Mouse (Mus musculus) liver, embryonic 14.5 days (tissue): ENCODE measurements around the gene Gtf2h4. TPM values are rescaled to one million over a fixed set of nuclear protein-coding genes. Genes with fewer than 3 reads are reported as not detected.
A peak's percentile ranks its signal among the peaks of the same experiment; 100 is the strongest.

ENCODE experiments used
- ATAC-seq: fragments of 200-750 bp; cut with Nextera tagmentation; 2 replicates; pipeline ENCODE4 v1.8.0; 2017; ENCODE audit warnings: moderate number of reproducible peaks, mild to moderate bottlenecking, moderate library complexity; ENCODE audit not compliant: insufficient read depth
- DNase-seq, 3 experiments: peaks; one replicate each; pipeline ENCODE4 v3.0.0-alpha.2; 2012 to 2013; ENCODE audit warnings: low read depth in 3 of 3, low spot score in 3 of 3
- H3K27ac ChIP-seq: fragments of 300-500 bp; sonication (generic); 2 replicates; pipeline ENCODE4 v1.5.1; 2014; ENCODE audit warnings: moderate library complexity, mild to moderate bottlenecking, control low read depth, inconsistent platforms
- H3K27me3 ChIP-seq: fragments of 300-500 bp; sonication (generic); 2 replicates; pipeline ENCODE4 v1.6.1; 2014; ENCODE audit warnings: mild to moderate bottlenecking, low read length, moderate library complexity; ENCODE audit not compliant: control insufficient read depth, insufficient read depth
- H3K36me3 ChIP-seq: fragments of 300-500 bp; sonication (generic); replicated peaks from 2 replicates; pipeline ENCODE4 v1.6.1; 2014; ENCODE audit warnings: low read depth; ENCODE audit not compliant: control insufficient read depth, insufficient read depth
- H3K4me1 ChIP-seq, 2 experiments: fragments of 200-500 bp in 1 of 2; fragments of 300-500 bp in 1 of 2; sonication (generic) in 1 of 2; replicated peaks; 2 replicates each; pipeline ENCODE4 v1.6.1; 2012 to 2014; ENCODE audit warnings: antibody characterized with exemption in 1 of 2, inconsistent platforms in 1 of 2, low read length in 1 of 2; ENCODE audit not compliant: control insufficient read depth in 2 of 2, insufficient read depth in 2 of 2
- H3K4me2 ChIP-seq: fragments of 300-500 bp; sonication (generic); 2 replicates; pipeline ENCODE4 v1.6.1; 2014; ENCODE audit warnings: low read depth, mild to moderate bottlenecking, control low read depth, moderate library complexity
- H3K4me3 ChIP-seq, 2 experiments: fragments of 200-500 bp in 1 of 2; fragments of 300-500 bp in 1 of 2; sonication (generic) in 1 of 2; 2 replicates each; pipeline ENCODE4 v1.5.1; 2012 to 2014; ENCODE audit warnings: low read depth in 2 of 2, low read length in 2 of 2, mild to moderate bottlenecking in 2 of 2, control low read depth in 1 of 2, inconsistent platforms in 1 of 2, moderate library complexity in 1 of 2; ENCODE audit not compliant: insufficient read depth in 1 of 2
- H3K9ac ChIP-seq: fragments of 300-500 bp; sonication (generic); replicated peaks from 2 replicates; pipeline ENCODE4 v1.6.1; 2014; ENCODE audit warnings: mild to moderate bottlenecking, control low read depth, moderate library complexity
- H3K9me3 ChIP-seq: fragments of 300-500 bp; sonication (generic); 2 replicates; pipeline ENCODE4 v1.6.1; 2016; ENCODE audit warnings: low read length, mixed read lengths; ENCODE audit not compliant: control insufficient read depth
- CTCF ChIP-seq: IDR thresholded peaks from 2 replicates; pipeline ENCODE4 v1.5.1; 2016; ENCODE audit warnings: antibody characterized with exemption, low read depth, control low read depth
- EP300 ChIP-seq: IDR thresholded peaks from 2 replicates; pipeline ENCODE4 v1.6.1; 2016; ENCODE audit warnings: antibody characterized with exemption, low read depth
- WGBS: fragments of 180-500 bp; shearing (Covaris S2); extraction: QIAGEN DNeasy Blood & Tissue Kit; methylation state at CpG from one replicate; pipeline ENCODE4 v1.1.7; 2014; ENCODE audit not compliant: insufficient replicate concordance; 5-methylcytosine and 5-hydroxymethylcytosine counted together
- polyA plus RNA-seq, 2 experiments: library from polyadenylated mRNA; depleted of rRNA in 1 of 2; stranded (reverse) in 1 of 2; unstranded in 1 of 2; fragments of >200 nt; fragmentation: Nextera tagmentation in 1 of 2; extraction: Ambion mirVana in 1 of 2; gene quantifications; 2 replicates each; pipeline versions ENCODE4 v1.2.1 to v1.2.3; 2012 to 2014

The Gtf2h4 gene
- polyA plus RNA-seq, 2 experiments, result 18.0 to 23.1 TPM

DNA sequence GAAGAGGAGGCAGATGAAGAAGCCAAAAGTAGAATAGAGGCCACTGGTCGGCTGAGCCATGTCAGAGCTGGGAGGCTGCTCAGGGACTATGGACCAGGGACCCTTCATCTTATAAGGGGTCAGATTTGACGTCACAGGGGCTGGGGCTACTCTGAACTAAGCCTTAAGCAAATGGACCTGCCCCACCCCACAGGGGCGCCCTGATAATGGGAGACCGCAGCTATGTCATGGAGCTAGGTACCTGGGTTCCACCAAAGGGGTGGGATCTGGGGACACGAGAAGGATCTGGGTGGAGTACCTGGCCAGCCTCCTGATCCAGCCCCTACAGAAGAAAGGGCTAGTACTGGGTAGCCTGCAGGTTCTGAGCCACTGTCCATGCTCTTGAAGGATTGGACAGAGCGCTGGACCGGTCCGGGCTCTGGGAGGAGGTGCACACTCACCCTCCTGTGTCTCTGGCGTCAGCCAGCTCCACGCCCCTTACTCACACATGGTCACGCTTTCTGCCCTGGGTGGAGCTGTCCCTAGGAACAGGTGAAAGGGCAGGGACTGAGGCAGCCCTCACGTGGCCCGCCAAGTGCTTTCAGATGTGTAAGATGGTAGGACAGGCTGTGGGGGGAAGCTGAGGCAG lies 29.8 kb downstream of the Gtf2h4 start, which contains the start of gene Mucl3:
TSS of gene Mucl3 (minus strand) at position 87 of the 628 bp plus-strand sequence.
- no peaks in the 10 kb centered on the region for H3K36me3 ChIP-seq
- H3K9ac ChIP-seq, result no peak within 1 kb of the TSS
- no peaks in the 10 kb centered on the region for H3K9me3 ChIP-seq
- H3K4me3 ChIP-seq, result no peak within 1 kb of the TSS
- H3K27ac ChIP-seq, result no peak within 1 kb of the TSS
- WGBS, result 55% methylated on average over 13 of the region's 13 CpGs
- DNase-seq (no peak), ATAC-seq (no peak)
- no peak within 1 kb of the TSS for H3K4me2 ChIP-seq
- no peaks in the 10 kb centered on the region for H3K27me3 ChIP-seq
- H3K4me1 ChIP-seq, result no peaks in the 10 kb centered on the region
- TF ChIP-seq EP300 (no peak), CTCF (no peak)

DNA sequence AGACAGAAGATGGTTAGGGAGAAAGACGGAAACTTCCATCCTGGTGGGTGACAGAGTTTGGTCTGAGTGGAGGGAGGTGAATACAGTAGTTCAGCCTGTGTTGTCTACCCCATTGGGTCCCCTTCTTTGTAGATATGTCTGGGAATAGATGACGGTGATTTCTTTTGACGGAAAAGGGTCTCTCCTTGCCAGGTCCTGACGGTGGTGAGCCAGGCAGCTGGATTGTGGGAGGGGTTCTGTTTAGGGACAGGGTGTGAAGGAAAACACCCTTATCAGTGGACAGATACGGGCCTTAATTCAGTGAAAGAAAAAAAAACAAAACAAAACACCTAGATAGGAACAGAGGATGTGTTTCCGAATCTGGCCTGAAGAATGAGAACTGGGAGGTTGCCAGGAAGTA lies 34.2 kb downstream of the Gtf2h4 start:
- no peak for DNase-seq
- Histone ChIP-seq H3K9ac (no peak overlapping the region), H3K9me3 (no peaks in the 10 kb centered on the region), H3K4me3 (no peak overlapping the region), H3K27ac (no peak overlapping the region), H3K27me3 (no peaks in the 10 kb centered on the region), H3K4me1 (no peaks in the 10 kb centered on the region), H3K36me3 (no peaks in the 10 kb centered on the region), H3K4me2 (no peak overlapping the region)
- no peak for TF ChIP-seq CTCF
- TF ChIP-seq EP300, result no peak
- 51% methylated on average over 6 of the region's 6 CpGs for WGBS
- ATAC-seq, result no peak

DNA sequence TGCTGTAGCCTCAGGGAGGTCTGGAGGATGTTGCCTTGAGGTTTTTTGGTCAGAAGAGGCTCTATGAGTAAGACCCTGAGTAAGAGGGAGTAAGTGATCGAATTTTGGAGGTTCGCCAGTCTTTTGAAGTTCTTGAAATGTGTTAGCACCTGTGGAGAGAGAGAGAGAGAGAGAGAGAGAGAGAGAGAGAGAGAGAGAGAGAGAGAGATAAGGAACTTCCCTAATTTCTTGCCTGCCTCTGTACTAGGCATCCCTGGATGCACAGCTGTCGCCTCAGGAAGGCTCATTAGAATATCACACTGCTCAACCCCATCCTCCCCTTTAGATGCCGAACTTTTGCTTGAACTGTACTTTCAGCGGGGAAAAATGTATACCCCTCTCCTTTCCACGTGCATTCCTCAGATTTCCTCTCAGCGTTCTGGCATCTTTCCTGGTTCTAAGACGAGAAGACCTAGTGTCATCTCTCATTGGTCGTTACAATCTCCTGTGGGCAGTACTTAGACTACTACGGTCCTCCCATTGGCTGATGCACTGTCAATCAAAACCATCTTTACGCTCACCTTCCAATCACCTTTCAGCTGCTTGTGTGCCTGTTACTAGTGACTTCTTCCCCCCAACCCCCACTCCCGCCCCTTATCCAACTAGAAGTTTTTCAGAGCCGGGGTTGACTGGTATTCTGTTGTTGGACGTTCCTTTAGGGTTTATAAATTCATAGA lies 34.9 kb downstream of the Gtf2h4 start:
- 19% methylated on average over 14 of the region's 14 CpGs for WGBS

DNA sequence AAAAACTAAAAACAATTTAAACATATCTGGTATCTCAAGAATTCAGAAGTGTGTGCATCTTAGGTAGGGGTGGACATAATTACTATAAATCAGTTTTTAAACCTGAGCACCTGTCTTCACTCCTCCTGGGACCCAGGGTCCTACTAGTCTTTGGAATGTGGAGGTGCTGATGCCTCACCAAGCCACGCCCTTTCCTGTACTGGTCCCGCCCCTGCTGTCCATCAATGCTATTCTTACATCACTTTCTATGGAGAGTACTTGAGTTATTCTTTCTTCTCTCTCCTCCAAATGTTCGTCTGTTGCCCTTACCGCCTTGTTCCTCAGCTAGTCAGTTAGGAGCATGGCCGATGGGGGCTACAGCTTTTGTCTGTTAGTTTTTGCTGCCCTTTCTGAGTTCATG lies 37.2 kb downstream of the Gtf2h4 start:
- H3K4me3 ChIP-seq, result no peak overlapping the region
- no peak overlapping the region for H3K27ac ChIP-seq
- H3K4me1 ChIP-seq, result no peaks in the 10 kb centered on the region
- H3K9ac ChIP-seq, result no peak overlapping the region
- H3K36me3 ChIP-seq, result no peaks in the 10 kb centered on the region
- DNase-seq (peak in 1 of 3 experiments; percentile 9), ATAC-seq (no peak)
- H3K4me2 ChIP-seq, result no peak overlapping the region
- no peaks in the 10 kb centered on the region for H3K9me3 ChIP-seq
- no peaks in the 10 kb centered on the region for H3K27me3 ChIP-seq
- WGBS, result 25% methylated on average over 5 of the region's 5 CpGs
- TF ChIP-seq EP300, result no peak
- no peak for TF ChIP-seq CTCF

More for the DNA sequence above, 34.9 kb downstream of the Gtf2h4 start:
- peak in 2 of 3 experiments; percentile 18 to 26 for DNase-seq
- 0 out of 2 replicates have a peak, but pooled peaks have one; percentile 39 for ATAC-seq
- H3K9ac ChIP-seq, result no peak overlapping the region
- H3K9me3 ChIP-seq, result no peaks in the 10 kb centered on the region
- H3K36me3 ChIP-seq, result no peaks in the 10 kb centered on the region
- no peak overlapping the region for H3K4me2 ChIP-seq
- no peak overlapping the region for H3K27ac ChIP-seq
- no peaks in the 10 kb centered on the region for H3K4me1 ChIP-seq
- no peaks in the 10 kb centered on the region for H3K27me3 ChIP-seq
- TF ChIP-seq CTCF (no peak), EP300 (no peak)
- no peak overlapping the region for H3K4me3 ChIP-seq

DNA sequence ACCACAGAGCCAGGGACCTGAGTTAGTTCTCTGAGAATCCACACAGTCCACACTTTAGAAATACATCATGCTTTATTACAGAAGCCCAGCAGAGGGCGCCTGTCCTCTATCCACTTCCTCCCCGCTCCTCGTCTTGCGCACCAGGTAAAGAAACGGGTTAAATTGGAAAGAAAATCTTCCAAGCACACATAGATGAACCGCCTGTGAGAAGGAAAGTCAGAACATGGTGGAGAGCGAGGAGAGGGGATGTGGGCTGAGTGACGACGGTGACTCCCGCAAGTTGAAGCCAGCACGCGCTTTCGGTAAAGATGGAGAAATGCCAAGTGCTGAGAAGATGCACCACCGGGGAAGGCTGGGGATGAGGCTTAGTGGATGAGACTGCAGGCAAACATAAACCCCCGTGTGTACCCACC lies 37.8 kb downstream of the Gtf2h4 start:
- H3K27me3 ChIP-seq, result no peaks in the 10 kb centered on the region
- ATAC-seq (no peak), DNase-seq (peak in 2 of 3 experiments; percentile 20 to 35)
- H3K9me3 ChIP-seq, result no peaks in the 10 kb centered on the region
- 4% methylated on average over 15 of the region's 15 CpGs for WGBS
- peak overlapping the region; percentile 52 for H3K4me2 ChIP-seq
- no peaks in the 10 kb centered on the region for H3K4me1 ChIP-seq
- H3K27ac ChIP-seq, result no peak overlapping the region
- H3K4me3 ChIP-seq, result peak overlapping the region in 1 of 2 experiments; percentile 20; a peak in 1 of 4 replicates
- no peaks in the 10 kb centered on the region for H3K36me3 ChIP-seq
- H3K9ac ChIP-seq, result no peak overlapping the region
- TF ChIP-seq CTCF, result peak; percentile 80
- TF ChIP-seq EP300, result no peak
